8 mouse cellular contexts compared by ENCODE assay signal in the genomic region with DNA sequence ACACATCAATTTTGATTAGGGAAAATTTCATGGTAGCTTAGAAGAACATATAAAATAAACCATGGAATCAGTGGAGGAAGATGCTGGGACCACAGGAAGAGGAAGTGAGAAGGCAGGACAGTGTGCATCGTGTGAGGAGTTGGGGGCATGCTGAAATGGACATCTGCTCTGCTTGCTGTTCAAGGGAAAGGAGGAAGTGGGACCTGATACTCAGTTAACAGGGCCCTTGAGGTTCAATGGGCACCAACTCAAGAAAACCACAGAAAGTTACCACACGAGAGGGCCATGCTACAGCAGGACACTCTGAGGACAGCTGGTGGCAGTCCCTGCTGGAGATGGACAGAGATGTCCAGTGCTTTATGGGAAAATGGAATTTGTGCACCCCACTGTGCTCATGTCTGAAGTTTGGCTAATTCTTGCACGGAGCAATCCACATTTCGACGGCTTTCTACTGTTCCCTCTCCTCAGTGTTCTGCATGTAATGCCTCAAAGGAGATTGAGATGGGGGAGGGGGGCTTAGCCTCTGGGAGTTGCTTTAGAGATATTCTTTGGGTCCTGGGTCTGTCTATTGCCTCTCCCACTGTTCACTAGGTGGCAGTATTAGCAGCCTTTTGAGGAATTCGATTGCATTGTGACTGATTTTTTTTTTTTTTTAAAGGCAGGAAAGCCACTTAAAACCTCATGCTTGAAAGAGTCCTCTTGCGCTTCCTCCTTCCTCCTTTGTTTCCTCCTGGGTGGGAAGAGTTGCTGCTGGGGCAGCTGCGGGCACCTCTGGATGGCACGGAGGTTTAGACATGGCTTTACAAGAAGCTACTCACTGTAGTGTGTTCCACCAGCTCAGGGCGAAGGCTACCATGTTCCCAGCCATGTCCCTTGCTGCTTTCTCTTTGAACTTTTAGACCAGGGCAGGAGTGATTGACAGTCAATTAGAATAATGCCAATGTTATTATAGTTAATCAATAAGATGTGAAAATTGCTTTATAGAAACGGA.
DNase-seq lines count a peak whose midpoint lies in the region; ATAC-seq and TF ChIP-seq lines count a peak whose summit lies in the region.

No protein-coding gene starts in this region.

- H3K27ac ChIP-seq in liver, adult 2 months (replicated peaks; ENCODE audit: insufficient read depth, low read depth, low read length): no peak overlapping the region
- no peak overlapping the region for H3K27ac ChIP-seq in liver, embryonic 12.5 days
- no peak overlapping the region for H3K27ac ChIP-seq in cortical plate, adult 2 months (ENCODE audit: insufficient read depth, low read length)
- H3K27ac ChIP-seq in heart, embryonic 10.5 days: peak overlapping the region; percentile 60; the same call in 1 of the 2 replicates
- no peak overlapping the region for H3K27ac ChIP-seq in midbrain, embryonic 16.5 days (ENCODE audit: low read length)

- peaks cover 2% of the 10 kb centered on the region; the same call in 1 of the 2 replicates for H3K4me1 ChIP-seq in liver, adult 2 months (ENCODE audit: control insufficient read depth, insufficient read depth, low read length)
- H3K4me1 ChIP-seq in liver, embryonic 12.5 days: peaks cover 68% of the 10 kb centered on the region
- H3K4me1 ChIP-seq in cortical plate, adult 2 months (ENCODE audit: control insufficient read depth, insufficient read depth, low read length): 0 out of 2 replicates have a peak, but pooled peaks cover 2% of the 10 kb centered on the region
- peaks cover 44% of the 10 kb centered on the region for H3K4me1 ChIP-seq in heart, embryonic 10.5 days
- peaks cover 4% of the 10 kb centered on the region; the same call in 1 of the 2 replicates for H3K4me1 ChIP-seq in midbrain, embryonic 16.5 days (ENCODE audit: control insufficient read depth, insufficient read depth, low read length)

- no peak overlapping the region for H3K9ac ChIP-seq in liver, adult 2 months (ENCODE audit: low read depth, low read length)
- H3K9ac ChIP-seq in liver, embryonic 12.5 days: no peak overlapping the region
- H3K9ac ChIP-seq in midbrain, embryonic 16.5 days (ENCODE audit: low read depth, low read length): no peak overlapping the region

- no peaks in the 10 kb centered on the region for H3K36me3 ChIP-seq in liver, adult 2 months (ENCODE audit: control insufficient read depth, insufficient read depth, low read length)
- no peaks in the 10 kb centered on the region for H3K36me3 ChIP-seq in liver, embryonic 12.5 days
- no peaks in the 10 kb centered on the region for H3K36me3 ChIP-seq in heart, embryonic 10.5 days
- no peaks in the 10 kb centered on the region for H3K36me3 ChIP-seq in midbrain, embryonic 16.5 days (ENCODE audit: control insufficient read depth, insufficient read depth, low read length)

- intact Hi-C loops in left cerebral cortex, postnatal 25 days (cut with DNase I): loop anchor here (2.0 to 5.0 kb wide), 2 partner anchors 104 to 281 kb away; no protein-coding TSS in a partner anchor

- ATAC-seq in liver, embryonic 12.5 days: no peak
- ATAC-seq in midbrain, embryonic 16.5 days: peak; percentile 70; the same call in 1 of the 2 replicates

- peak; percentile 36 for DNase-seq in liver, adult 2 months (ENCODE audit: extremely low read depth, low read depth, low spot score)
- DNase-seq in heart, embryonic 10.5 days (ENCODE audit: low spot score): no peak
- peak; percentile 44 to 50 for DNase-seq in left cerebral cortex, postnatal 25 days (ENCODE audit: low spot score in 2 of 2)
- no peak for DNase-seq in MN1 (ENCODE audit: low spot score)
- no peak for DNase-seq in urinary bladder, postnatal 36 days (ENCODE audit: low spot score in 2 of 2)

- no peak overlapping the region for H3K4me2 ChIP-seq in liver, embryonic 12.5 days
- peak overlapping the region; percentile 29; the same call in 1 of the 2 replicates for H3K4me2 ChIP-seq in midbrain, embryonic 16.5 days (ENCODE audit: low read length)

- H3K79me2 ChIP-seq in liver, adult 2 months (ENCODE audit: control insufficient read depth, insufficient read depth, low read length): no peaks in the 10 kb centered on the region

- WGBS in liver, adult 2 months: 44% methylated on average over 11 of the region's 11 CpGs
- 27% methylated on average over 11 of the region's 11 CpGs for WGBS in liver, embryonic 12.5 days (ENCODE audit: insufficient replicate concordance)
- WGBS in heart, embryonic 10.5 days: 42% methylated on average over 11 of the region's 11 CpGs
- 34% methylated on average over 11 of the region's 11 CpGs for WGBS in midbrain, embryonic 16.5 days

- H3K4me3 ChIP-seq in liver, adult 2 months (ENCODE audit: insufficient read depth, low read depth, low read length): no peak overlapping the region
- no peak overlapping the region for H3K4me3 ChIP-seq in liver, embryonic 12.5 days
- no peak overlapping the region for H3K4me3 ChIP-seq in cortical plate, adult 2 months (ENCODE audit: insufficient read depth, low read length)
- H3K4me3 ChIP-seq in heart, embryonic 10.5 days: no peak overlapping the region
- H3K4me3 ChIP-seq in midbrain, embryonic 16.5 days (ENCODE audit: low read depth, low read length): no peak overlapping the region

- no peak for TF ChIP-seq POLR2A in liver, adult 2 months (IDR thresholded peaks at IDR 0.05; ENCODE audit: extremely low read depth, insufficient read depth, low read length)
- TF ChIP-seq POLR2A in cortical plate, adult 2 months (IDR thresholded peaks at IDR 0.05; ENCODE audit: extremely low read depth, insufficient read depth, low read length): no peak

- peak; percentile 1; the same call in 1 of the 2 replicates for TF ChIP-seq CTCF in liver, adult 2 months (IDR thresholded peaks at IDR 0.05; ENCODE audit: low read depth, low read length)
- TF ChIP-seq CTCF in cortical plate, adult 2 months (IDR thresholded peaks at IDR 0.05; ENCODE audit: extremely low read depth, insufficient read depth, low read length): peak; percentile 58; the same call in 1 of the 2 replicates

- no peaks in the 10 kb centered on the region for H3K27me3 ChIP-seq in liver, adult 2 months (ENCODE audit: control insufficient read depth, insufficient read depth, low read length)
- H3K27me3 ChIP-seq in liver, embryonic 12.5 days (replicated peaks): no peaks in the 10 kb centered on the region
- H3K27me3 ChIP-seq in heart, embryonic 10.5 days (ENCODE audit: insufficient read depth, poor library complexity, severe bottlenecking): no peaks in the 10 kb centered on the region
- H3K27me3 ChIP-seq in midbrain, embryonic 16.5 days (ENCODE audit: control insufficient read depth, insufficient read depth, low read depth, low read length): no peaks in the 10 kb centered on the region

- H3K9me3 ChIP-seq in liver, embryonic 12.5 days (replicated peaks): no peaks in the 10 kb centered on the region
- no peaks in the 10 kb centered on the region for H3K9me3 ChIP-seq in heart, embryonic 10.5 days
- no peaks in the 10 kb centered on the region for H3K9me3 ChIP-seq in midbrain, embryonic 16.5 days (replicated peaks; ENCODE audit: control insufficient read depth, low read length, poor library complexity, severe bottlenecking)

Comparison
In these comparisons a context has a peak if more than half of its experiments do, and no peak if none do; other contexts are left out.
1. DNase-seq: peak in liver, adult 2 months (single experiment) and left cerebral cortex, postnatal 25 days (2 of 2); none in heart, embryonic 10.5 days (single experiment), MN1 (single experiment) and urinary bladder, postnatal 36 days (0 of 2).